Mouse (Mus musculus) limb, embryonic 14.5 days (tissue): ENCODE data around the gene B9d1. TPM values are rescaled to one million over a fixed set of nuclear protein-coding genes. Genes with fewer than 3 reads are reported as not detected.

ENCODE experiments used
- ATAC-seq: fragments of 200-750 bp; cut with Nextera tagmentation; 2 replicates; pipeline ENCODE4 v1.8.0; 2017; ENCODE audit warnings: low read depth, moderate number of reproducible peaks, moderate TSS enrichment; ENCODE audit not compliant: low FRiP score
- DNase-seq: peaks from one replicate; pipeline ENCODE4 v3.0.0-alpha.2; 2015; ENCODE audit warnings: low spot score
- H3K27ac ChIP-seq: fragments of 300-500 bp; sonication (generic); replicated peaks from 2 replicates; pipeline ENCODE4 v1.5.1; 2014; ENCODE audit warnings: low read depth, mild to moderate bottlenecking, low read length, moderate library complexity, mixed read lengths
- H3K27me3 ChIP-seq: fragments of 300-500 bp; sonication (generic); 2 replicates; pipeline ENCODE4 v1.6.1; 2014; ENCODE audit warnings: low read length, mixed read lengths; ENCODE audit not compliant: control insufficient read depth, insufficient read depth
- H3K36me3 ChIP-seq: fragments of 300-500 bp; sonication (generic); 2 replicates; pipeline ENCODE4 v1.6.1; 2014; ENCODE audit warnings: mild to moderate bottlenecking, low read length, moderate library complexity, mixed read lengths; ENCODE audit not compliant: control insufficient read depth, insufficient read depth
- H3K4me1 ChIP-seq: fragments of 300-500 bp; sonication (generic); 2 replicates; pipeline ENCODE4 v1.6.1; 2014; ENCODE audit warnings: antibody characterized with exemption, low read length, mixed read lengths; ENCODE audit not compliant: control insufficient read depth, insufficient read depth
- H3K4me2 ChIP-seq: fragments of 300-500 bp; sonication (generic); replicated peaks from 2 replicates; pipeline ENCODE4 v1.6.1; 2014; ENCODE audit warnings: low read depth, mild to moderate bottlenecking, low read length, moderate library complexity; ENCODE audit not compliant: severe bottlenecking
- H3K4me3 ChIP-seq: fragments of 300-500 bp; sonication (generic); replicated peaks from 2 replicates; pipeline ENCODE4 v1.5.1; 2014; ENCODE audit warnings: low read length
- H3K9ac ChIP-seq: fragments of 300-500 bp; sonication (generic); 2 replicates; pipeline ENCODE4 v1.6.1; 2014; ENCODE audit warnings: mild to moderate bottlenecking, low read depth, low read length, moderate library complexity; ENCODE audit not compliant: severe bottlenecking
- H3K9me3 ChIP-seq: fragments of 300-500 bp; sonication (generic); 2 replicates; pipeline ENCODE4 v1.6.1; 2016; ENCODE audit warnings: low read length; ENCODE audit not compliant: control insufficient read depth
- POLR2A ChIP-seq: fragments of 200-500 bp; IDR thresholded peaks from 2 replicates; pipeline ENCODE4 v1.8.0; 2012; ENCODE audit warnings: inconsistent platforms, mild to moderate bottlenecking, moderate library complexity, borderline replicate concordance; ENCODE audit not compliant: insufficient read depth, insufficient read length; ENCODE audit errors: extremely low read depth
- WGBS: fragments of 180-500 bp; shearing (Covaris S2); extraction: QIAGEN DNeasy Blood & Tissue Kit; methylation state at CpG from one replicate; pipeline ENCODE4 v1.1.7; 2014; 5-methylcytosine and 5-hydroxymethylcytosine counted together
- polyA plus RNA-seq, 2 experiments: library from polyadenylated mRNA; depleted of rRNA in 1 of 2; stranded (reverse) in 1 of 2; unstranded in 1 of 2; fragments of >200 nt; fragmentation: Nextera tagmentation in 1 of 2; extraction: Ambion mirVana in 1 of 2; gene quantifications; 2 replicates each; pipeline versions ENCODE4 v1.2.1 to v1.2.3; 2012 to 2014

B9d1 gene
- polyA plus RNA-seq, 2 experiments, result 28.2 to 37.2 TPM

DNA sequence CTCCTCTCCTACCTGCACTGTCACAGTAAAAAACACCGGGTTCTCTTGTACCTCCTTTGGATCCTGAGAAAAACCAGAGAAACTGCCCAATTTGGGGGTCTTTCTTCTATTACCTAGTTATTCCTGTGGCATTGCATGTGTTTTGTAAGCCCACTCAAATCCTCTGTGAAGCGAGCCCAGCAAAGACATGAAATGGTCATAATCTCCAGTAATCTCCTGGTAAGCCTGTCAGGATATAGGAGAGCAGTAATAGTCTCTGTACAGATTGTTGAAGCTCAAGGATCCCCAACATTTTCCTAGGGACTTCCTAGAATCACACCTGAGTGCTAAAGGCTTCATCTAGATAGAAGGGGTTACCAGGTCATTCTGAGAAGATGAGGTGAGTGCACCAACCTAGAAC lies 36.2 kb downstream of the B9d1 start:
- no peaks in the 10 kb centered on the region for H3K27me3 ChIP-seq
- ATAC-seq (no peak), DNase-seq (no peak)
- H3K4me2 ChIP-seq, result no peak overlapping the region
- 89% methylated on average over 2 of the region's 2 CpGs for WGBS
- no peak for TF ChIP-seq POLR2A
- H3K4me3 ChIP-seq, result no peak overlapping the region
- no peaks in the 10 kb centered on the region for H3K9me3 ChIP-seq
- no peaks in the 10 kb centered on the region for H3K4me1 ChIP-seq
- no peak overlapping the region for H3K27ac ChIP-seq
- no peak overlapping the region for H3K9ac ChIP-seq
- H3K36me3 ChIP-seq, result peaks cover 48% of the 10 kb centered on the region

DNA sequence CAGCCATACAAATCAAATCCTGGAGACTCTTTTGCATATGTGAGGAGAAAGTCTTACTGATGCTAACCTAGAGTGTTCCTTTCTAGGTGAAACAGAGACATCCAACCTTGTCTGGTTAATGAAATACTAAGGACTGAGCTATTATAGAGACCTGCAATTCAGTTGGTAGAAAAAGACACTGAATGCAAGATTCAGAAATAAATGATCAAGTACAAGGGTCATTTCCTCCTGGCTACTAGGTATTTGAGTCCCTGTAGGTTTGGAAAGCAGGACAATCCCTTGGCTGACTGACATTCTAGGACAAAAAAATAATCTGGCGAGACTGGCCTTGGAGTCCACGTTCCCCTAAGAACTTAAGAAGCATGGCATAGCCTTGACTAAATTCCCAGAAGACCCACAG lies 40.6 kb downstream of the B9d1 start:
- no peaks in the 10 kb centered on the region for H3K4me1 ChIP-seq
- ATAC-seq (no peak), DNase-seq (no peak)
- no peak overlapping the region for H3K4me3 ChIP-seq
- peaks cover 48% of the 10 kb centered on the region for H3K36me3 ChIP-seq
- H3K9me3 ChIP-seq, result no peaks in the 10 kb centered on the region
- no peak overlapping the region for H3K4me2 ChIP-seq
- 91% methylated on average over 2 of the region's 2 CpGs for WGBS
- no peak overlapping the region for H3K9ac ChIP-seq
- no peaks in the 10 kb centered on the region for H3K27me3 ChIP-seq
- H3K27ac ChIP-seq, result no peak overlapping the region
- TF ChIP-seq POLR2A, result no peak

DNA sequence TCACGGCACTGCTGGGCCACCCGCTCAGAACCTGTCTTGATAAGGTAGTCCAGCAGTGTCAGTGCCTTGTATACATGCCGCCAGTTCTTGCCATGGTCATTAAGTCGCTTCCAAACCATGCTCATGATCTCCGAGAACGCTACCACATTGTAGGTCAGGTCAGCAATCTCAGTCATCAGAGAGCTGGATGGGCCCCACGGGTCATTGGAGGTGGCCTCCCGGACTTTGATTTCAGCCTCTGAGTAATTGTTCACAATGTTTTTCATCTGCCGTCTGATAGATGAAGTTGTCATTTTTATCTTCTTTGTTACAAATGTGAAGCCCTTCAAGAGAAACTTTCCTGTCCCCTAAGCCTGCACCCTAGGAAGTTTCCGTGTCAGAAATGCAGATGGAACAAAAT lies 41.5 kb downstream of the B9d1 start:
- DNase-seq (no peak), ATAC-seq (no peak)
- H3K4me1 ChIP-seq, result no peaks in the 10 kb centered on the region
- peaks cover 43% of the 10 kb centered on the region for H3K36me3 ChIP-seq
- H3K27me3 ChIP-seq, result no peaks in the 10 kb centered on the region
- no peaks in the 10 kb centered on the region for H3K9me3 ChIP-seq
- H3K27ac ChIP-seq, result no peak overlapping the region
- WGBS, result 90% methylated on average over 10 of the region's 10 CpGs
- no peak overlapping the region for H3K4me2 ChIP-seq
- no peak for TF ChIP-seq POLR2A
- H3K9ac ChIP-seq, result no peak overlapping the region
- H3K4me3 ChIP-seq, result no peak overlapping the region

DNA sequence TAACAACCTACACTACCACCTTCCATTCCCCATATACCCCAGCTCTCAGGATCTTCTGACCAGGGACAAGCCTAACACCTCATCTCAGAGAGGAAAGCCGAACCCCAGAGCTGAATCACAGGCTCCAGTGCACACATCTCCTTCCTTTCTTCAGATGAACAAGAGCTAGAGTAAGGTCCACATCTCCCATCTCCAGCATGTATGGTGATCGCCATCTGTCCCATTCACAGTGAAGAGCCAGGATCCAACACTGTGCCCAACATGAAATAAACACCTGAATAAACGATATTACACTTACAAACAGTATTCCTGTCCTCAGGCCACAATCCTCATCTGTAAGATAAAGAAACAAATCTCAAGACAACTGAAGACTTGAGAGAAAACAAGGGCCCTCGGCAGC lies 42.8 kb downstream of the B9d1 start:
- no peak overlapping the region for H3K27ac ChIP-seq
- no peak for TF ChIP-seq POLR2A
- DNase-seq (no peak), ATAC-seq (no peak)
- no peaks in the 10 kb centered on the region for H3K9me3 ChIP-seq
- no peaks in the 10 kb centered on the region for H3K4me1 ChIP-seq
- H3K4me3 ChIP-seq, result no peak overlapping the region
- no peak overlapping the region for H3K4me2 ChIP-seq
- H3K9ac ChIP-seq, result no peak overlapping the region
- WGBS, result 86% methylated on average over 4 of the region's 4 CpGs
- H3K36me3 ChIP-seq, result peaks cover 40% of the 10 kb centered on the region
- H3K27me3 ChIP-seq, result no peaks in the 10 kb centered on the region

DNA sequence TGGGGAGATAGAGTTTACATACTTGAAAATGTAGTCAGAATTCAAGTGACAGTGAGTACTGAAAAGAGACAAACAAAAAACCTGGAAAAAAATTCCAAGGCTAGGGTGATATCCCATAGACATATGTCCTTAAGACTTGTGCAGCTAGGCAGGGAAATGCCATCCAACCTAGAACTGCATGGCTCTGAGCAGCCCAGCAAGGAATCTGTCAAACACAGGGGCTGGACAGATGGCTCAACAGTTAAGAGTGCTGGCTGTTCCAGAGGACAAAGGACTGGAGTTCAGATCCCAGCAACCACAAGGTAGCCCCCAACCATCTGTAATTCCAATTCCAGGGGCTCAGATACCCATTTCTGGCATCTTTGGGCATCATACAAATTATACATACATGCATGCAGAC lies 45.7 kb downstream of the B9d1 start:
- no peak for TF ChIP-seq POLR2A
- Histone ChIP-seq H3K36me3 (peaks cover 22% of the 10 kb centered on the region), H3K4me2 (no peak overlapping the region), H3K9ac (no peak overlapping the region), H3K9me3 (no peaks in the 10 kb centered on the region), H3K4me3 (no peak overlapping the region), H3K4me1 (no peaks in the 10 kb centered on the region), H3K27me3 (no peaks in the 10 kb centered on the region), H3K27ac (no peak overlapping the region)
- ATAC-seq (no peak), DNase-seq (no peak)
